Mouse (Mus musculus) myocyte (in vitro differentiated cells): ENCODE data around the gene Pcolce2. TPM values are rescaled to one million over a fixed set of nuclear protein-coding genes. Genes with fewer than 3 reads are reported as not detected.

ENCODE experiments used
- H3K27me3 ChIP-seq: one replicate; pipeline ENCODE4 v1.6.1; 2011; ENCODE audit not compliant: control insufficient read depth, insufficient read depth, insufficient read length
- H3K36me3 ChIP-seq: one replicate; pipeline ENCODE4 v1.6.1; 2011; ENCODE audit not compliant: control insufficient read depth, insufficient read depth
- H3K4me2 ChIP-seq: one replicate; pipeline ENCODE4 v1.6.1; 2011; ENCODE audit warnings: low read depth, control low read depth
- H3K4me3 ChIP-seq: one replicate; pipeline ENCODE4 v1.5.1; 2011; ENCODE audit warnings: mild to moderate bottlenecking, control low read depth, moderate library complexity
- H3K79me2 ChIP-seq: one replicate; pipeline ENCODE4 v1.6.1; 2011; ENCODE audit not compliant: control insufficient read depth, insufficient read depth
- H3ac ChIP-seq: one replicate; pipeline ENCODE4 v1.6.1; 2011; ENCODE audit not compliant: control insufficient read depth, insufficient read length
- CEBPB ChIP-seq: IDR thresholded peaks from 2 replicates; pipeline ENCODE4 v1.6.1; 2011; ENCODE audit warnings: mild to moderate bottlenecking, moderate library complexity; ENCODE audit not compliant: poor library complexity, insufficient read depth, severe bottlenecking
- E2F4 ChIP-seq: IDR thresholded peaks from one replicate; pipeline ENCODE4 v1.6.1; 2011; ENCODE audit warnings: mild to moderate bottlenecking, control low read depth, moderate library complexity; ENCODE audit not compliant: insufficient read depth
- MAX ChIP-seq: IDR thresholded peaks from one replicate; pipeline ENCODE4 v1.6.1; 2011; ENCODE audit warnings: low read depth, mild to moderate bottlenecking, control low read depth
- MYOD1 ChIP-seq, 3 experiments: IDR thresholded peaks; one replicate each; pipeline ENCODE4 v1.6.1; 2011; ENCODE audit warnings: control low read depth in 2 of 3, low read depth in 2 of 3, mild to moderate bottlenecking in 2 of 3, moderate library complexity in 1 of 3; ENCODE audit not compliant: insufficient read length in 2 of 3, control insufficient read depth in 1 of 3
- MYOG ChIP-seq, 3 experiments: IDR thresholded peaks; one replicate each; pipeline ENCODE4 v1.6.1; 2011; ENCODE audit warnings: control low read depth in 2 of 3, low read depth in 2 of 3, mild to moderate bottlenecking in 2 of 3; ENCODE audit not compliant: insufficient read length in 2 of 3, control insufficient read depth in 1 of 3, insufficient read depth in 1 of 3
- POLR2A ChIP-seq: IDR thresholded peaks from one replicate; pipeline ENCODE4 v1.6.1; 2011; ENCODE audit warnings: low read depth, mild to moderate bottlenecking, control low read depth, moderate library complexity; ENCODE audit not compliant: insufficient read length
- POLR2AphosphoS2 ChIP-seq: IDR thresholded peaks from one replicate; pipeline ENCODE4 v1.6.1; 2011; ENCODE audit warnings: low read depth, control low read depth; ENCODE audit not compliant: insufficient read length
- REST ChIP-seq: IDR thresholded peaks from one replicate; pipeline ENCODE4 v1.6.1; 2011; ENCODE audit warnings: mild to moderate bottlenecking, control low read depth, moderate library complexity; ENCODE audit not compliant: insufficient read depth, insufficient read length
- SRF ChIP-seq: IDR thresholded peaks from one replicate; pipeline ENCODE4 v1.6.1; 2011; ENCODE audit warnings: low read depth; ENCODE audit not compliant: control insufficient read depth, insufficient read length
- TCF12 ChIP-seq: IDR thresholded peaks from one replicate; pipeline ENCODE4 v1.6.1; 2011; ENCODE audit warnings: mild to moderate bottlenecking, control low read depth; ENCODE audit not compliant: poor library complexity, insufficient read depth, severe bottlenecking
- TCF3 ChIP-seq: IDR thresholded peaks from one replicate; pipeline ENCODE4 v1.6.1; 2011; ENCODE audit warnings: low read depth, control low read depth; ENCODE audit not compliant: insufficient read length
- USF1 ChIP-seq: IDR thresholded peaks from one replicate; pipeline ENCODE4 v1.6.1; 2011; ENCODE audit warnings: low read depth, mild to moderate bottlenecking, control low read depth, moderate library complexity
- polyA plus RNA-seq: library from polyadenylated mRNA; unstranded; fragments of >200 nt; fragmentation: generic; extraction: Trizol; gene quantifications from one replicate; pipeline ENCODE4 v1.2.1, GENCODE M21; 2012; ENCODE audit warnings: missing spikeins

Gene Pcolce2
- polyA plus RNA-seq, 1 experiment, result 13.9 TPM

DNA sequence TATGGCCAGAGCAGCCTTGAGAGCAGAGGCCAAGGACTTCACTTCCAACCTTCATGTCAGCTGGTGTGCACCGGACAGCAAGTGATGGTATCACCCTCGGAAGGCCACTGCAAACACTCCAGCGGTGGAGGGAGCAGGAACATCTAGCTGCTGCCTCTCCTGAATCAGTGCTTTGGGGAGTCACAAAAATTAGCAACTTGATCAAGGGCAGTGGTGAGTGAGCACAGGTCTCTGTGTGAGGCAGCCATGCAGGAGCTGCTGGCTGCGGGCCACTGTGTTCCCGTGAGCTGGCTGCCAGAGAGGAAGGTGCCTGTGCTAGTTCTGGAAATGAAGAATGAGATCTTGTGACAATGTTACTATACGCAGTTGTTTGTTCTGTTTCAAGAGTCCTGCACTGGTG, 16.0 kb downstream of the Pcolce2 start:
- H3K79me2 ChIP-seq, result no peaks in the 10 kb centered on the region
- no peaks in the 10 kb centered on the region for H3K27me3 ChIP-seq
- no peak for TF ChIP-seq USF1
- TF ChIP-seq REST, result no peak
- H3K4me3 ChIP-seq, result no peak overlapping the region
- H3ac ChIP-seq, result no peak overlapping the region
- H3K36me3 ChIP-seq, result no peaks in the 10 kb centered on the region
- no peak overlapping the region for H3K4me2 ChIP-seq

DNA sequence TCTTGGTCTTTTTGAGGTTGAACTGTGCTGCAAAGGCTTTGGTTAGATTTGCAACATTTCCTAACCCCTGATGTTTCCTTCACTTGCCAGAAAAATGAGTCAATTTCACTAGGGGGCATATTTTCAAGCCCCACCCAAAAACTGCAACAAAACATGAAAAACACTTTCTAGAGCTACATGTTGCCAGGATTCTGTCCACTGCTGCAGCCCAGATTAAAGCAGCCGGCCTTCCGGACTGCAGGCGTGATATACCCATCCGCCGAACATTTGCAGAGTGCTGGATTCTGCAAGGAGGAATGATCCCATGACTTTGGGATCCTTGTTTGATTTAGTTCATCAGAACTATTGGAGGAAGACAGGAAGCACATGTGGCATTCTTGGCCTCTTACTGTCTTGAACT, 17.0 kb downstream of the Pcolce2 start:
- H3K27me3 ChIP-seq, result no peaks in the 10 kb centered on the region
- H3K4me3 ChIP-seq, result no peak overlapping the region
- no peaks in the 10 kb centered on the region for H3K36me3 ChIP-seq
- no peak overlapping the region for H3ac ChIP-seq
- TF ChIP-seq MYOG (IDR thresholded peaks at IDR 0.05; ENCODE audit: control insufficient read depth in 1 of 3, insufficient read depth in 1 of 3, insufficient read length in 2 of 3, low read depth in 2 of 3) (no peak), TCF12 (no peak), SRF (no peak)
- H3K4me2 ChIP-seq, result no peak overlapping the region
- H3K79me2 ChIP-seq, result no peaks in the 10 kb centered on the region

DNA sequence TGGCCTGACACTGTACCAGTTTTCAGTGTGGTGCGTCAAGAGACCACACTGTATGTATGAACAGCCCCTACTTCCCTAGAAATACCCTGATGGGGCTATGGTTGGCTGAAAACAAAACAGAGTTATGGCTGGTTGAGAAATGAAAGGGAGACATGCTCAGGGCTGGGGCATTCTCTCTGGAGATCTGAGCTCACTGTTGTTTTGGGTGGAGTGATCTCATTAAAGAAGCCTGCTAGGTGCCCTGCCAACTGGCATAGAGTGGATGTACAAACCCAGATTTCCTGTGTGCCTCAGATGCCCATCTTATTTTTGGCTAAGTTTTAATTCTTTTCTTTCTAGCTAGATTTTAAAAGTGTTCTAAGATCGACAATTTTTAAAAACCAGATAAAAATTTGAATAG, 20.5 kb downstream of the Pcolce2 start:
- no peaks in the 10 kb centered on the region for H3K36me3 ChIP-seq
- TF ChIP-seq REST (no peak), MYOG (IDR thresholded peaks at IDR 0.05; ENCODE audit: control insufficient read depth in 1 of 3, insufficient read depth in 1 of 3, insufficient read length in 2 of 3, low read depth in 2 of 3) (no peak), MAX (no peak), POLR2AphosphoS2 (no peak), USF1 (no peak), MYOD1 (IDR thresholded peaks at IDR 0.05; ENCODE audit: control insufficient read depth in 1 of 3, insufficient read length in 2 of 3, low read depth in 2 of 3) (no peak), TCF12 (no peak), SRF (no peak)
- no peaks in the 10 kb centered on the region for H3K27me3 ChIP-seq
- no peaks in the 10 kb centered on the region for H3K79me2 ChIP-seq
- H3ac ChIP-seq, result no peak overlapping the region
- H3K4me2 ChIP-seq, result peak overlapping the region; percentile 24
- no peak overlapping the region for H3K4me3 ChIP-seq

DNA sequence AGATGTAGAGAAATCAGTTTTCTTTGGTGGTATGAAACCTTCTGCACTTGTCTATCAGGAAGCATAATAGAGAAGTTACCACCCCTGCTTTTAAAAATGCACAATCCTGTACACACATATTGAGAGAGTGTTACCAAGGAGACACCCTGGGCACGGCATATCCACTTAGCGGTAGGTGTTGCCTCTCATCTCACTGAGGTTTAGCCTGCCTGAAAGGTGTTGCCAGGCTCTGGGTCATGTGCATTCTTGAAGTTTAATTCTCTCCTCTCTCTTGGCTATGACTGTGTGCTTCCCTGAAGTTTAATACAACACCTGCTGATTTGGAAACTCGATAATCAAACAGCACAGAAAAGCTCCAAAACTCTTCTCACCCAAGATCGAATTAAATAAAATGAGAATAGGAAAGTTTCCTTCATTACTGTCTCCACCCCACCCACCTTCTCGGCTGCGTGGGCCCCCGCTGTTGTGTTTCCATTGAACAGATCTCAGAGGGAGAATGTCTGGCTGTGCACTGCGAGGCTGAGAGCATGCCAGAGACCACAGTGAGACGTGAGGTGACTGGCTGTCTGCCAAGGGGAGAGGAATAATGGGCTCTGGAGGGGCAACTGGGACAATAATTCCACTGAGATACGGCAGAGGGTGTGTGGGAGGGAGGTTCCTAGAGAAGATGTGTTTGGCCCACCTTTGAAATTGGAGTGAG, 27.0 kb downstream of the Pcolce2 start:
- no peak overlapping the region for H3K4me3 ChIP-seq
- no peak overlapping the region for H3ac ChIP-seq
- no peak for TF ChIP-seq CEBPB
- H3K79me2 ChIP-seq, result no peaks in the 10 kb centered on the region
- H3K27me3 ChIP-seq, result no peaks in the 10 kb centered on the region
- no peak overlapping the region for H3K4me2 ChIP-seq
- no peaks in the 10 kb centered on the region for H3K36me3 ChIP-seq

GRCm38 (mm10) chr9:95665835-95666234, 28.4 kb downstream of the Pcolce2 start:
- Histone ChIP-seq H3K4me3 (no peak overlapping the region), H3K4me2 (no peak overlapping the region), H3K79me2 (no peaks in the 10 kb centered on the region), H3ac (no peak overlapping the region), H3K36me3 (no peaks in the 10 kb centered on the region), H3K27me3 (no peaks in the 10 kb centered on the region)
- TF ChIP-seq MYOG (IDR thresholded peaks at IDR 0.05; ENCODE audit: control insufficient read depth in 1 of 3, insufficient read depth in 1 of 3, insufficient read length in 2 of 3, low read depth in 2 of 3), result no peak
- TF ChIP-seq REST, result no peak
- no peak for TF ChIP-seq POLR2AphosphoS2
- no peak for TF ChIP-seq POLR2A

DNA sequence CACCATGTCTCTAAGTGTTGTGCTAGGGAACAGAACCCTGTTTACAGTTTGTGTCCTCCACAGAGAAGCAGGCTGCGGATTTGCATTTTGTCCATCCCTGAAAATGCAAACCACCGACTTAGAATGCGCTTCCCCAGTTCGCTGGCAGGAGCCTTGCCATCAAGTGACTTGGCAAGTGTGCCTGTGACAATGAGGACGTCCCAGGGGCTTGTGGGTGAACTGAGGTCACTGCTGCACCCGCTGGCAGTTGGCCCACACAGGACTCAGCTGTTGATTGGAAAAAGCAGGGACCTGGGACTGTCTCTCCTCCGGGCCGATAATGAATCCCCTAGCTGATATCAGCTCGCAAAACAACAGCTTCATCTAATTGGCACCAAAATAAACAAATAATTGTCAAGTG, 30.4 kb downstream of the Pcolce2 start:
- H3K36me3 ChIP-seq, result no peaks in the 10 kb centered on the region
- H3K27me3 ChIP-seq, result no peaks in the 10 kb centered on the region
- H3ac ChIP-seq, result no peak overlapping the region
- H3K4me3 ChIP-seq, result no peak overlapping the region
- H3K79me2 ChIP-seq, result no peaks in the 10 kb centered on the region
- no peak overlapping the region for H3K4me2 ChIP-seq
- TF ChIP-seq TCF3 (no peak), CEBPB (no peak), TCF12 (no peak), MYOD1 (IDR thresholded peaks at IDR 0.05; ENCODE audit: control insufficient read depth in 1 of 3, insufficient read length in 2 of 3, low read depth in 2 of 3) (no peak), REST (no peak), USF1 (no peak), E2F4 (no peak), POLR2A (no peak), SRF (no peak)
